Mouse (Mus musculus) thymus, postnatal 36 days (tissue): ENCODE results near the gene Gm20388.

Experiments used
- DNase-seq, 2 experiments: peaks; one replicate each; pipeline ENCODE4 v3.0.0; 2022; ENCODE audit warnings: mixed read lengths in 2 of 2

The Gm20388 gene

GRCm38 (mm10) chr8:120678447-120678846, 767.8 kb downstream of the Gm20388 start:
- DNase-seq: peak; percentile 77 to 84

- no peak for DNase-seq
Measured at GRCm38 (mm10) chr8:120679629-120680387, 769.2 kb downstream of the Gm20388 start.

GRCm38 (mm10) chr8:120680405-120680804, 769.8 kb downstream of the Gm20388 start:
- DNase-seq: peak; percentile 66 to 69

DNA sequence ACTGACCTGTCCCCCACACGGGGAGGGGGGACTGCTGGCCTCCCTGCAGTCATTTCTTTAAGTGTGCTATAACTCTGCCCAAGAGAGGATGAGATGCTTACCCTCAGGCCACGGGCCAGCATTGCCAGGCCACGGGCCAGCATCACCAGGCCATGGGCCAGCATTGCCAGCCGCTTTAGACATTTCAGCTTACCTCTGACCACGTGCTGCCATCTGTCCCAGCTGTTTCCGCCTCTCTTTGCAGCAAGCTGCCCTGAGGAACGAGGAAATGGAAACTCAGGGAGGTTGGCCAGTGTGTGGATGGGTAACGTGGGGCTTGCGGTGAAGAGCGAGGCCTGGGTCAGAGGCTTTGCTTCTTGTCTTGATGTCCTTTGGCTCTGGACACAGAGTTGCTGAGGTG, 770.5 kb downstream of the Gm20388 start:
- no peak for DNase-seq

- peak; percentile 82 to 83 for DNase-seq
Measured at GRCm38 (mm10) chr8:120683602-120684001, 773.0 kb downstream of the Gm20388 start.

DNA sequence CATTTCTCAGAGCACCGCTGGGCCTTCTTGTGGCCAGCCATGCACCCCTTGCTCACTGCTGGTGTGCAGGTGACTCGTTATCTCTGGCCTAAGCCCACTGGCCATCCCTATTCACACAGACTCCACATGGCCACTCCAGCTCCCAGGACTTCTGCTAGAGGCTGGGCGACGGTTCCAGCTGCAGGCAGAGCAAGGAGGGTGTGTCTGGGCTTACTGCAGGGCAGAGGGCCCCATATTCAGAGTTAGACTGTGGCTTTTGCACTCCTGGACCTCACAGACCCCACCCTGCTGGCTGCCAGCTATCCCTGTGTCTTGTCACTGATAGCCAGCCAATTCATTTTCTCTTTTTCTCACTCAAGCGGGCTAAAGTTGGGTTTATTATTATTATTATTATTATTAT, 773.4 kb downstream of the Gm20388 start:
- no peak for DNase-seq

GRCm38 (mm10) chr8:120685097-120685496, 774.5 kb downstream of the Gm20388 start:
- no peak for DNase-seq

- no peak for DNase-seq
Measured at GRCm38 (mm10) chr8:120685591-120685990, 775.0 kb downstream of the Gm20388 start.

DNA sequence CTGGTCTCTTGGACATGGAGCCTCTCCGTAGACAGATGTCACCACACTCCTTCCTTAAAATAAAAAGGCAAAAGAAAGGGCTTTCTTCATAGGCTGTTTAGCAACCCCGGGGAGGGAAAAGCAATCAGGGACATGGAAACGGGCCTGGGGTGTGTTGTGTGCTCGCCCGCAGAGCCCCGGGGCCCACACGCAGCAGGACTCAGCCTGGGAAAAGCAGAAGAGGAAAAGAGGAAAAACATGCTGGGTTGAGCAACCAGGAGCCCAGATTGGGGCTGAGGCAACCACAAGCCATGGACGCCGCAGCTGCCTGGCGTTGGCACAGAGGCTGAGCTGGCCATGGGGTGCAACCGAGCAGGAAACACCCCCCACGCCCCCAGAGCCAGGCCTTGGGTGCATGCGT, 775.4 kb downstream of the Gm20388 start:
- no peak for DNase-seq

DNA sequence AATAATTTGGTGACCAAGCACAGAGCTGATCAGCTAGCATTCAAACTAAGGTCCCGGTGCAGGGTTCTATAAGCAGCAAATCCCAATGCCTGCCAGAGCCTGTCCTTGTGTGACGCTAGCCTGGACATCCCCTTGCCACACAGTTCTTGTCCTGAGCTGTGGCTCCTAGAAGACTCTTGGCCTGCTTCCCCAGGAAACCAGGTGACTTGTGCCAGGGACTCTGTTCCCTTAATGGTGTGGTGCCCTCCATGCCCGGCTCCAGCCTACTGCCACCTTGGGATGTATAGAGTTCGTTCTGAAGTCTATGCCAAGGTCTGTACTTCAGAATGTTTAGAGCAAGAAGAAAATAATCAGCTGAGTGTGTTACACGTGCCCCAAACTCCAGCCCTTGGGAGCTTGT, 775.9 kb downstream of the Gm20388 start:
- DNase-seq: no peak

DNA sequence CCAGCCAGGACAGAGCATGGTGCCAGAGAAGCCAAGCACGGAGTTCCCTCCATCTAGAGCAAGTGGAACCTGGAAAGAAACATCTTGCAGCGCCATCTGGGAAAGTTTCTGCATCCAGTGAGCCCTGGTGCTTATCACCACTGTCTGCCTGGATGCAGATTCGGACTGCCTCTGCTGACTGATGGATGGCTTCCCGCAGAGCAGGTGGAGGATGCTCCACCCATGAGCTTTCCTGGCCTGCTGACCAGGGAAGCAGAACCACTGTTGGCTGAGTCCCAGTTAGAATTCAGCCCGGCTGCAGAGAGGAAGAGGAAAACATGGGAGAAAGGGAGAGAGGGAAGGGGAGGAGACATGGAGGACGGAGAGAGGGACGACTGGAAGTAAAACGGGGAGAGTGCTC, 777.1 kb downstream of the Gm20388 start:
- DNase-seq: no peak

- no peak for DNase-seq
Measured at GRCm38 (mm10) chr8:120688511-120688910, 777.9 kb downstream of the Gm20388 start.

GRCm38 (mm10) chr8:120692934-120693333, 782.3 kb downstream of the Gm20388 start:
- DNase-seq: no peak

GRCm38 (mm10) chr8:120693861-120694493, 783.3 kb downstream of the Gm20388 start:
- no peak for DNase-seq

- DNase-seq: peak; percentile 68 to 84
Measured at GRCm38 (mm10) chr8:120696401-120697153, 785.9 kb downstream of the Gm20388 start.

DNA sequence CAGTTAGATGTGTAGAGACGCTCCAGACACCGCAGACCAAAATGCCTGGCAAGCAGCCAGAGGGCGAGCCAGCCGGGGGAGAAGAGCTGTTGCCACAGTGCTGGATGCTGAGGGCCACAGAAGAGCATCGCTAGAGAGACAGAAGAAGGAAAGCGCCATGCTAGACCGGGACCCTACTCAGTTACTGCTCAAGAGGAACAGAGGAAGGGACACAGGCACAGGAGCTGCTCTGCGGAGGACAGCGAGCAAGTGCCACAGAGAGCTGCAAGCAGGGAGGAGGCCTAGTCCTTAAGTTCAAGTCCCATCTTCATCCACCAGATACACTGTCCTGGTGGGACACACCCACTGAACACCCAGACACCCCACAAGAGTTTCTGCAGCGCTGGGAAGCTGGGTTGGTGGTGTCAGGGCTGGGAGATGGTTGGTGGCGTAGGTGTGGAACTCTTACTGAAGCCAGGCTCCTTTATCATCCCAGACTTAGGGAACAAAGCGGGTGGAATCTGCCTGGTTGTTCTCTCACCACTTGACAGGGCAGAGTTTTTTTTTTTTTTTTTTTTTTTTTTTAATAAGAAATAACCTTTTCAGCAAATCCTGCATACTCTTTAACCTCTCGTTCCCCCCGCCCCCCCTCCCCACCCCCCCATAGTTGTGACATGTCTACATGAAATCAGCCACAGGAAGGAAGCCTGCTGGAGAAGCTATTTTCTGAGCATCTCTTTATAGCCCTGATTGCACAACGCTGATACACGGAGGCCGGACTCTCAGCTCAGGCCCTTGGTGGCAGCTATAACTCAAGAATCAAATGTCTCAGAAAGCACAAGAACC, 786.7 kb downstream of the Gm20388 start:
- DNase-seq: peak; percentile 78 to 86

DNA sequence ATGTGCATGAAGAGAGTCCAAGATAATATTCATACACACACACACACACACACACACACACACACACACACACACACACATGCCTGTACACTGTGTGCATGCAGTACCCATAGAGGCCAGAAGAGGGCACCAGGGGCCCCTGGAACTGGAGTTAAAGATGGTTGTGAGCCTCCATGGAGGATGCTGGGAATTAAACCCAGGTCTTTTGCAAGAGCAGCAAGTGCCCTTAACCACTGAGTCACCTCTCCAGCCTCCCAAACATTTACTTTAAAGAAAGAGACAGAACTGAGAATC, 787.3 kb downstream of the Gm20388 start:
- peak; percentile 47 to 48 for DNase-seq

DNA sequence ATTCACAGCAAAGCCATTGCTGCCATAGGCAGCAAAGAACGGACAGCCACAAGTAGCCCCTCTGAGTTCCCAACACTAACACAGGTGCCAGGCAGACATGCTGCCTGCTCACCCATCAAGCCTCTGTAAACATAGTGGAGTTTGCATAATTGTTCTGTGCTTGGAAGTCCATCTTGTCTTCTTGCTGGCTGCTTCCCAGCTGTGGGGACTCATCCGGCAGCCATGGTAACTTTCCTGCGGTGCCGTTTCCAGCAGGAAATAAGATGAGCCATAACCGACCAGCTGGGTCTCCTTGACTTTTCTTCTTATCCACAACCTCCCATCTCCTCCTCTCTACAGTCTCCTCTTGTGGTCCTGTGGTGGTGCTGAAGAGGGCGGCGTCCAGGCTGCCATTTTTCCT, 787.8 kb downstream of the Gm20388 start:
- DNase-seq: no peak

GRCm38 (mm10) chr8:120699079-120699478, 788.4 kb downstream of the Gm20388 start:
- no peak for DNase-seq

DNA sequence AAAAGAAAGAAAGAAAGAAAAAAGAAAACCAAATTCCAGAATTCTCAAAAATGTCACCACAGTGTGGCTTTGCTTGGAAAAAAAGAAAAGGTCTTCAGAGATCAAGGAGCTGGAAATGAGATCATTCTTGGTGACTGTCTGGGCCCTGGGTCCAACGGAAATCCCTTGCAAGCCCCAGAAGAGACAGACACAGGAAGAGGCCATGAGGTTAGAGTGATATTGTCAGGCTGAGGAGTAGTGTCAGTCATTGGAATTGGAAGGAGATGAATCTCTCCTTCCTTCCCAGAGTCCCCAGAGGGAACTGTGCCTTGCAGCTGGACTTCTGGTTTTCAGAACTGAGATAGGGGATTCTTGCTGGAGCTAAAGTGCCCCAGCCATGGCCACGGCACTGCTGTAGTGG, 788.9 kb downstream of the Gm20388 start:
- no peak for DNase-seq

DNA sequence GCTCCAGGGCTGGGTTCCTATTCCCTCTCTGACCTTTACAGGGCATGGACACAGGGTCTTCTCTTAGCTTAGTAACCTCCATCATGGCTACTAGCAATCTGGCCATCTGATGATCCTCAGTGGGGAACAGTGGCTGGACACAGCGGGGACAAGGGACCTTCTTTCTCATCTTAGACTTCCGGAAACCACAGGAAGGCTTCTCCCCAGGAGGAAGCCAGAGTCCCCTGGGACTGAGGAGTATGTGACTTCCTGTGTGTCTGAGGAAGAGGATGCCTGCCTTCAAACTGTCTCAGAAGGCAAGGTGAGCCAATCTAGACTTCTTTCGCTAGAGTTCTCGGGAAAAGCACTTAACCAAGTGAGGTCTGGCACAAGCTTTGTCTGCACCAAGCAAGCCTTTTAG, 789.4 kb downstream of the Gm20388 start:
- no peak for DNase-seq

- peak; percentile 82 to 88 for DNase-seq
Measured at GRCm38 (mm10) chr8:120701758-120702465, 791.3 kb downstream of the Gm20388 start.
